Mouse (Mus musculus): ENCODE measurements around the gene Dip2b. TPM values are rescaled to one million over a fixed set of nuclear protein-coding genes. Genes with fewer than 3 reads are reported as not detected.
A peak's percentile ranks its signal among the peaks of the same experiment; 100 is the strongest.

The Dip2b gene
- polyA plus RNA-seq, 1 experiment = 18.1 TPM

DNA sequence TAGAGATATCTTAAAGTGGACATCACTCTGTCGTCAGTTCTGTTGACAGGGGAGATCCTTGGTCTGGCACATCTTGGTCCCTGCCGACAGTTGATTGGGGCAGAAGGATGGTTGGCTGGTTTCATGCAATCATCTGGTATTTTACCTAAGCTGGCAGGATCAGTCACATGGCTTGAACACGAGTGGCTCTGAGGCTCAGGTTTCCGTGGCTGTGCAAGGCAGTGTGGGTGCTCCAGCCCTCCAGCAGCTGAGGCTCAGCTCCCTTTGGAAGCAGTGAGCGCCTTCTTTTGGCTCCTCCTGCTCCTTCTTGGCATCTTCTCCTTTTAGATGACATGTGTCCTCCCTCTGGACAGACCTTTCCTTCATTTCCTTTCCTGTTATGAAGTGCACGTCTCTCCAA, 7.1 kb downstream of the Dip2b start:
- no peaks in the 10 kb centered on the region for H3K36me3 ChIP-seq (ENCODE audit: control insufficient read depth, insufficient read depth, low read length)
- DNase-seq = no peak
- peaks cover 14% of the 10 kb centered on the region for H3K4me1 ChIP-seq (replicated peaks; ENCODE audit: control insufficient read depth, insufficient read depth, low read length)
- no peaks in the 10 kb centered on the region for H3K27me3 ChIP-seq (ENCODE audit: control insufficient read depth, insufficient read depth, low read length)
- H3K4me3 ChIP-seq (ENCODE audit: control insufficient read depth, insufficient read depth, low read length) = no peak overlapping the region
- 68% methylated on average over 6 of the region's 6 CpGs for WGBS
- TF ChIP-seq CTCF (IDR thresholded peaks at IDR 0.05; ENCODE audit: borderline replicate concordance, control insufficient read depth, extremely low read depth, insufficient read depth, low read length, poor library complexity) (no peak), POLR2A (IDR thresholded peaks at IDR 0.05; ENCODE audit: control insufficient read depth, extremely low read depth, insufficient read depth, low read length, poor library complexity) (no peak)
- no peak overlapping the region for H3K27ac ChIP-seq (ENCODE audit: control insufficient read depth, insufficient read depth, low read length)

- no peak for TF ChIP-seq CTCF (IDR thresholded peaks at IDR 0.05; ENCODE audit: borderline replicate concordance, control insufficient read depth, extremely low read depth, insufficient read depth, low read length, poor library complexity)
- TF ChIP-seq POLR2A (IDR thresholded peaks at IDR 0.05; ENCODE audit: control insufficient read depth, extremely low read depth, insufficient read depth, low read length, poor library complexity) = no peak
- H3K4me3 ChIP-seq (ENCODE audit: control insufficient read depth, insufficient read depth, low read length) = no peak overlapping the region
- H3K27ac ChIP-seq (ENCODE audit: control insufficient read depth, insufficient read depth, low read length) = peak overlapping the region; percentile 22; the same call in 1 of the 2 replicates
- no peaks in the 10 kb centered on the region for H3K36me3 ChIP-seq (ENCODE audit: control insufficient read depth, insufficient read depth, low read length)
- no peaks in the 10 kb centered on the region for H3K27me3 ChIP-seq (ENCODE audit: control insufficient read depth, insufficient read depth, low read length)
- no peak for DNase-seq
- WGBS = 90% methylated on average over 7 of the region's 7 CpGs
- peaks cover 5% of the 10 kb centered on the region; the same call in 1 of the 2 replicates for H3K4me1 ChIP-seq (replicated peaks; ENCODE audit: control insufficient read depth, insufficient read depth, low read length)
Measured at GRCm38 (mm10) chr15:100049496-100050087, 11.1 kb downstream of the Dip2b start.

GRCm38 (mm10) chr15:100050940-100051339, 12.5 kb downstream of the Dip2b start:
- Histone ChIP-seq H3K27me3 (ENCODE audit: control insufficient read depth, insufficient read depth, low read length) (no peaks in the 10 kb centered on the region), H3K36me3 (ENCODE audit: control insufficient read depth, insufficient read depth, low read length) (no peaks in the 10 kb centered on the region), H3K4me3 (ENCODE audit: control insufficient read depth, insufficient read depth, low read length) (no peak overlapping the region), H3K4me1 (replicated peaks; ENCODE audit: control insufficient read depth, insufficient read depth, low read length) (peaks cover 3% of the 10 kb centered on the region; the same call in 1 of the 2 replicates), H3K27ac (ENCODE audit: control insufficient read depth, insufficient read depth, low read length) (no peak overlapping the region)
- TF ChIP-seq POLR2A (IDR thresholded peaks at IDR 0.05; ENCODE audit: control insufficient read depth, extremely low read depth, insufficient read depth, low read length, poor library complexity) = no peak
- TF ChIP-seq CTCF (IDR thresholded peaks at IDR 0.05; ENCODE audit: borderline replicate concordance, control insufficient read depth, extremely low read depth, insufficient read depth, low read length, poor library complexity) = no peak
- no peak for DNase-seq
- 83% methylated on average over 7 of the region's 7 CpGs for WGBS

GRCm38 (mm10) chr15:100052726-100053125, 14.3 kb downstream of the Dip2b start:
- Histone ChIP-seq H3K36me3 (ENCODE audit: control insufficient read depth, insufficient read depth, low read length) (no peaks in the 10 kb centered on the region), H3K27me3 (ENCODE audit: control insufficient read depth, insufficient read depth, low read length) (no peaks in the 10 kb centered on the region), H3K4me3 (ENCODE audit: control insufficient read depth, insufficient read depth, low read length) (no peak overlapping the region), H3K27ac (ENCODE audit: control insufficient read depth, insufficient read depth, low read length) (no peak overlapping the region), H3K4me1 (replicated peaks; ENCODE audit: control insufficient read depth, insufficient read depth, low read length) (peaks cover 6% of the 10 kb centered on the region; the same call in 1 of the 2 replicates)
- no peak for DNase-seq
- TF ChIP-seq CTCF (IDR thresholded peaks at IDR 0.05; ENCODE audit: borderline replicate concordance, control insufficient read depth, extremely low read depth, insufficient read depth, low read length, poor library complexity) = no peak
- no peak for TF ChIP-seq POLR2A (IDR thresholded peaks at IDR 0.05; ENCODE audit: control insufficient read depth, extremely low read depth, insufficient read depth, low read length, poor library complexity)
- WGBS = 94% methylated on average over 3 of the region's 3 CpGs

DNA sequence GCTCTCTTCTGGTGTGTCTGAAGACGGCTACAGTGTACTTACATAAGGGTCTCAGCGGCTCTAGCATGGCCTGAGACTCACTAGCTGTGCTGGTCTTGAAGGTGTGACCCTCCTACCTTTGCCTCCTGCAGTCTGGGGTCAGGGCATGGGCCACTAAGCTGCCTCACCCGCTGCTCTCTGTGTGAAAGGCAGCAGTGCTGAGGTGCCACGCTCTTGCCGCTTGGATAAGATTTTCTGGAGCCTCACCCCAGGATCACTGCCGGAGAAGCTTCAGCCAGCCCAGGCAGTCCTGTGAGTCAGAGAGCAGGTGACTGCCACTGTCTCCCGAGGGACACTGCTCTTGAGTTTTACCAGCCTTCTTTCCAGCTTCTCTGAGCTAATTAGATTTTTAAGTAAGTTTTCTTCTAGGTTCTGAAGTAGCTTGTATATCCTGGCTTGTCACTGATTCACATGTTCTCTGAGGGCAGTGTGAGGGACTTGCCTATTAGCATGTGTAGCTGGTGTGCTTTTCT, 18.0 kb downstream of the Dip2b start:
- H3K36me3 ChIP-seq (ENCODE audit: control insufficient read depth, insufficient read depth, low read length) = no peaks in the 10 kb centered on the region
- no peak for DNase-seq
- H3K27me3 ChIP-seq (ENCODE audit: control insufficient read depth, insufficient read depth, low read length) = no peaks in the 10 kb centered on the region
- peaks cover 18% of the 10 kb centered on the region for H3K4me1 ChIP-seq (replicated peaks; ENCODE audit: control insufficient read depth, insufficient read depth, low read length)
- TF ChIP-seq CTCF (IDR thresholded peaks at IDR 0.05; ENCODE audit: borderline replicate concordance, control insufficient read depth, extremely low read depth, insufficient read depth, low read length, poor library complexity) (no peak), POLR2A (IDR thresholded peaks at IDR 0.05; ENCODE audit: control insufficient read depth, extremely low read depth, insufficient read depth, low read length, poor library complexity) (no peak)
- 95% methylated on average over 7 of the region's 7 CpGs for WGBS
- H3K4me3 ChIP-seq (ENCODE audit: control insufficient read depth, insufficient read depth, low read length) = no peak overlapping the region
- no peak overlapping the region for H3K27ac ChIP-seq (ENCODE audit: control insufficient read depth, insufficient read depth, low read length)

DNA sequence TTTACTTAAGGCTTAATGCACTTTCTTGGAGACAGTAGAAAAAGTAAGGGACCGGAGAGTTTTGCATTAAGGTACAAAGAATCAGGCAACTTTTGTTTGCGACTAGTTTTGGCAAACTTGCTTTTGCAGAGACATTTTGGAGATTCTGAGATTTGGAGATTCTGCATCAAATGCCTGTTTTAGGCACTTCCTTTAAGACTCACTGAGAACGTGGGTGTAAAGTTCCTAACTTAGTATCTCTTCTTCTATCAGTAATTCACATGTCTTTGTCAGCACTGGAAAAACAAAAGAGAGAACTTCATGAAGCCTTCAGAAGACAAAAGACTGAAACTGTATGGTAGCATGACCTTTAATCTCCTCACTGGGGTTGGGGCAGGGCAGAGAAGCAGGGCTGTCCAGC, 19.2 kb downstream of the Dip2b start:
- H3K27ac ChIP-seq (ENCODE audit: control insufficient read depth, insufficient read depth, low read length) = peak overlapping the region; percentile 0; the same call in 1 of the 2 replicates
- no peaks in the 10 kb centered on the region for H3K36me3 ChIP-seq (ENCODE audit: control insufficient read depth, insufficient read depth, low read length)
- TF ChIP-seq CTCF (IDR thresholded peaks at IDR 0.05; ENCODE audit: borderline replicate concordance, control insufficient read depth, extremely low read depth, insufficient read depth, low read length, poor library complexity) (no peak), POLR2A (IDR thresholded peaks at IDR 0.05; ENCODE audit: control insufficient read depth, extremely low read depth, insufficient read depth, low read length, poor library complexity) (no peak)
- no peaks in the 10 kb centered on the region for H3K27me3 ChIP-seq (ENCODE audit: control insufficient read depth, insufficient read depth, low read length)
- WGBS = 78% methylated on average over 3 of the region's 3 CpGs
- H3K4me1 ChIP-seq (replicated peaks; ENCODE audit: control insufficient read depth, insufficient read depth, low read length) = peaks cover 18% of the 10 kb centered on the region
- no peak for DNase-seq
- H3K4me3 ChIP-seq (ENCODE audit: control insufficient read depth, insufficient read depth, low read length) = no peak overlapping the region
